Mouse (Mus musculus) hindbrain, embryonic 12.5 days (tissue): ENCODE measurements around the gene Gm49391. TPM values are rescaled to one million over a fixed set of nuclear protein-coding genes. Genes with fewer than 3 reads are reported as not detected.
"Not testable (repeated sequence)": the region's sequence is repeated elsewhere in the genome, so short reads cannot be mapped to it uniquely, and the experiment has no call there.

ENCODE experiments used
- ATAC-seq: fragments of 200-750 bp; cut with Nextera tagmentation; 2 replicates; pipeline ENCODE4 v1.8.0; 2017; ENCODE audit warnings: moderate TSS enrichment; ENCODE audit not compliant: low FRiP score
- H3K27ac ChIP-seq: fragments of 300-500 bp; sonication (generic); 2 replicates; pipeline ENCODE4 v1.5.1; 2016; ENCODE audit warnings: mild to moderate bottlenecking
- H3K27me3 ChIP-seq: fragments of 300-500 bp; sonication (generic); 2 replicates; pipeline ENCODE4 v1.6.1; 2016; ENCODE audit warnings: mild to moderate bottlenecking
- H3K36me3 ChIP-seq: fragments of 300-500 bp; sonication (generic); 2 replicates; pipeline ENCODE4 v1.6.1; 2016; ENCODE audit warnings: mild to moderate bottlenecking
- H3K4me1 ChIP-seq: fragments of 300-500 bp; sonication (generic); 2 replicates; pipeline ENCODE4 v1.6.1; 2016
- H3K4me2 ChIP-seq: fragments of 300-500 bp; sonication (generic); replicated peaks from 2 replicates; pipeline ENCODE4 v1.6.1; 2016; ENCODE audit warnings: mild to moderate bottlenecking
- H3K4me3 ChIP-seq: fragments of 300-500 bp; sonication (generic); 2 replicates; pipeline ENCODE4 v1.5.1; 2016; ENCODE audit warnings: mild to moderate bottlenecking
- H3K9ac ChIP-seq: fragments of 300-500 bp; sonication (generic); 2 replicates; pipeline ENCODE4 v1.6.1; 2016; ENCODE audit warnings: mild to moderate bottlenecking, moderate library complexity
- H3K9me3 ChIP-seq: fragments of 300-500 bp; sonication (generic); replicated peaks from 2 replicates; pipeline ENCODE4 v1.6.1; 2016; ENCODE audit warnings: mild to moderate bottlenecking
- WGBS: fragments of 180-500 bp; shearing (Covaris S2); methylation state at CpG from one replicate; pipeline ENCODE4 v1.1.7; 2016; 5-methylcytosine and 5-hydroxymethylcytosine counted together
- polyA plus RNA-seq: library from polyadenylated mRNA; unstranded; fragments of >200 nt; fragmentation: Nextera tagmentation; extraction: Ambion mirVana; gene quantifications from 2 replicates; pipeline ENCODE4 v1.2.1, GENCODE M21; 2016

Gene Gm49391
- 0.64 and 1.6 TPM in 2 replicates for polyA plus RNA-seq

DNA sequence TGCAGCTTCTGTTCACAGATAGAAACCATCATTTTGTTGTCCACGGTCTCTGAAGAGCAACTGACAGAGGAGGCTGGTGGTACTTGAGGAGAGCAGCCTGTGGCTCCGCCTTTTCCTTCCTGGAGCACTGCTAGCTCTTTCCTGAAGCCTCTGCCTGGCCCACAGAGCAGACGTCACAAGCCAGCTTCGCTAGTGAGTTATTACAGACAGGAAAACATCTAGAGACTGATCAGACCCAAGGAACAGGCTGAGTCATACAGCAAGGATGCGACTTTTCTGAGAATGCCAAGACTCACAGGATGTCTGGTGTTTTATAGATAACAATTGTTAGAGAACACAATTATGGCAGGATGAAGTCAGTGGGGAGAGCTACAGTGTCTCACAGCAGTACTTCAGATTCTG, at the start of gene Gm49391, which contains the start of gene Ctla2a:
Gene Gm49391, minus strand, starts transcription at position 72 of the 402 bp plus-strand sequence.
Gene Ctla2a, minus strand, starts transcription at position 126 of the 402 bp plus-strand sequence.
- no peak for ATAC-seq
- Histone ChIP-seq H3K9ac (no peak within 1 kb of the TSS), H3K9me3 (peaks cover 10% of the 10 kb centered on the region), H3K36me3 (no peaks in the 10 kb centered on the region), H3K27me3 (no peaks in the 10 kb centered on the region), H3K4me2 (no peak within 1 kb of the TSS), H3K4me1 (no peaks in the 10 kb centered on the region), H3K27ac (no peak within 1 kb of the TSS), H3K4me3 (no peak within 1 kb of the TSS)
- WGBS, result 72% methylated on average over 5 of the region's 5 CpGs

DNA sequence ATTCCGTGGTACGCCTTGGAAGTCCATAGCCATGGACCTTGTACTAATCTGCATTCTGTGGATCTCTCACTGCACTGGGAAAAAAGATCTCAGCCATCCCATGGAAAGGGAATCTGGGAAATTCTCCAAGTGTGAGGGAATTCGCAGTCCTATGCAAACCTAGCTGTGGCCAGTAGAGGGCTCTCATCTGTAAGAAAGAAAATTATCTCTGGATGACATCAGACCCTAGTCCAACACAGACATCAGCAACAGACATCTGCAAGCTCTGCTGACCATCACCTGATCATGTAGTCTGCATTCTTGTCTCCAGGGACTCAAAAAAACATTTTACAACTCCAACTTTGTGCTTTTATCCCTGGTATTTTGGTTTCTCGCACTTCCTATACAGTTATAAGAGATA, 35.9 kb upstream of the Gm49391 start:
- H3K9me3 ChIP-seq, H3K4me2 ChIP-seq, H3K36me3 ChIP-seq, H3K27me3 ChIP-seq, H3K4me3 ChIP-seq, H3K9ac ChIP-seq, H3K4me1 ChIP-seq, H3K27ac ChIP-seq, ATAC-seq: not testable (repeated sequence)
- WGBS, result 67% methylated on average over 4 of the region's 4 CpGs

DNA sequence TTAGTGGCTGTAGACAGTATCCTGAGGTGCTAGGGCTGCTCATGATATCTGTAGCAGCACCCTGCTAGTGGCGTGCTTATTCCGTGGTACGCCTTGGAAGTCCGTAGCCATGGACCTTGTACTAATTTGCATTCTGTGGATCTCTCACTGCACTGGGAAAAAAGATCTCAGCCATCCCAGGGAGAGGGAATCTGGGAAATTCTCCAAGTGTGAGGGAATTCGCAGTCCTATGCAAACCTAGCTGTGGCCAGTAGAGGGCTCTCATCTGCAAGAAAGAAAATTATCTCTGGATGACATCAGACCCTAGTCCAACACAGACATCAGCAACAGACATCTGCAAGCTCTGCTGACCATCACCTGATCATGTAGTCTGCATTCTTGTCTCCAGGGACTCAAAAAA, 27.6 kb upstream of the Gm49391 start:
- H3K9me3 ChIP-seq, result peaks cover 16% of the 10 kb centered on the region

DNA sequence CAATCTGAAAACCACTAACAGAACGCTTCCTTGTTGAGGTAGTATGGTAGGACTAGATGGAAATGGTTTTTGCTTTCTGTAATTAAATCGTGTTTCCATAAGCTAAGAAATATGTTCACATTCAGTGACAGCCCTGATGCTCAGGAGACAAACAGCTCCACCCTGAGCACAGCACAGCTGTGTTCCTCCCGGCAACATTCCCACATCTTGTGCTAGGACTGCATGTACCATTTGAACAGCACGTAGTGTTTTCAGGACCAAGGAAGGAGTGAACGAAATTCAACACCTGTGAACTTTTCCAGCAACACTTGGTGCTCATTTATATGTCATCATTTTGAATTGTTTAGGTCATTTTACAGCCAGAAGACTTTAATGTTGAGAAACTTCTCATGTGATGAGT, 25.3 kb upstream of the Gm49391 start:
- H3K4me2 ChIP-seq, result no peak overlapping the region
- H3K9ac ChIP-seq, result no peak overlapping the region
- H3K9me3 ChIP-seq, result peaks cover 22% of the 10 kb centered on the region
- no peak overlapping the region for H3K27ac ChIP-seq
- no peaks in the 10 kb centered on the region for H3K4me1 ChIP-seq
- 73% methylated on average over 5 of the region's 5 CpGs for WGBS
- H3K36me3 ChIP-seq, result no peaks in the 10 kb centered on the region
- no peak overlapping the region for H3K4me3 ChIP-seq
- no peaks in the 10 kb centered on the region for H3K27me3 ChIP-seq
- ATAC-seq, result no peak

More for the DNA sequence above, 27.6 kb upstream of the Gm49391 start:
- not testable (repeated sequence) for ATAC-seq, H3K4me2 ChIP-seq, H3K9ac ChIP-seq, H3K4me1 ChIP-seq, H3K4me3 ChIP-seq, H3K36me3 ChIP-seq, H3K27me3 ChIP-seq, H3K27ac ChIP-seq
- 37% methylated on average over 4 of the region's 5 CpGs for WGBS

DNA sequence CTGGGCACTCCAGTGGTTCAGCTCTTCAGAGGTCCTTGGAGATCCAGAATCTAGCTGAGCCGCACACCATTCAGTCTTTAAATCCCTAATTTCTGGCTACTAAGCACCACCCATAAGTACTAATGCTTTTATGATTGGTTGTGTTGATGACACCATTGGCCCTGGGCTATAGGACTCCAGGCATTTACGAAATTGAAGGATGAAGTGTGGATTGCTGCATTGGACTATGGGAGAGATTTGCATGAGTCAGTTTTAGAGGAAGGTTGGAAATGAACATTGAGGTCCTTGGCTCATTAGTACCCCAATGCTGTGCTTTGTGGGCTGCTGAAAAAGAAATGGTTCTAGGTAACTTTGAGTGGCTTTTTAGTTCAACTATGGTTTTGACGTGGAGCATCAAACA, 5.5 kb upstream of the Gm49391 start, which contains the start of gene Tpbpa:
Gene Tpbpa, minus strand, starts transcription at position 101 of the 400 bp plus-strand sequence.
- not testable (repeated sequence) for H3K27me3 ChIP-seq, H3K4me2 ChIP-seq, H3K27ac ChIP-seq, ATAC-seq, H3K9ac ChIP-seq, H3K36me3 ChIP-seq, H3K4me3 ChIP-seq, H3K4me1 ChIP-seq
- peaks cover 11% of the 10 kb centered on the region; the same call in 1 of the 2 replicates for H3K9me3 ChIP-seq
- WGBS, result 72% methylated on average over 3 of the region's 3 CpGs

- not testable (repeated sequence) for H3K4me1 ChIP-seq, ATAC-seq, H3K27ac ChIP-seq, H3K4me2 ChIP-seq, H3K27me3 ChIP-seq, H3K9ac ChIP-seq, H3K4me3 ChIP-seq, H3K36me3 ChIP-seq, H3K9me3 ChIP-seq
- WGBS, result 69% methylated on average over 2 of the region's 2 CpGs
Observed at GRCm38 (mm10) chr13:60935490-60935889, 881 bp downstream of the Gm49391 start, which contains the start of gene Gm49393. Gene Gm49393, minus strand, starts transcription at chr13:60935590.

- not testable (repeated sequence) for H3K27me3 ChIP-seq, H3K9ac ChIP-seq, H3K27ac ChIP-seq, ATAC-seq, H3K9me3 ChIP-seq, H3K4me3 ChIP-seq, H3K36me3 ChIP-seq, H3K4me2 ChIP-seq, H3K4me1 ChIP-seq
- WGBS, result 90% methylated on average over 2 of the region's 2 CpGs
Observed at GRCm38 (mm10) chr13:60904780-60905179, 31.6 kb downstream of the Gm49391 start, which contains the start of gene Tpbpb. Gene Tpbpb, minus strand, starts transcription at chr13:60904880.

DNA sequence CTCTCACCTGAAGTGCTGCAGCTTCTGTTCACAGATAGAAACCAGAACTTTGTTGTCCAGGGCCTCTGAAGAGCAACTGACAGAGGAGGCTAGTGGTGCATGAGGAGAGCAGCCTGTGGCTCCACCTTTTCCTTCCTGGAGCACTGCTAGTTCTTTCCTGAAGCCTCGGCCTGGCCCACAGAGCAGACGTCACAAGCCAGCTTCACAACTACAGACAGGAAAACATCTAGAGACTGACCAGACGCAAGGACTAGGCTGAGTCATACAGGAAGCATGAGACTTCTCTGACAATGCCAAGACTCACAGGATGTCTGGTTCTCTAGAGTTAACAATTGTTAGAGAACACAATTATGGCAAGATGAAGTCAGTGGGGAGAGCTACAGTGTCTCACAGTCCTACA, 39.0 kb downstream of the Gm49391 start, which contains the start of gene Ctla2b:
Gene Ctla2b, minus strand, starts transcription at position 120 of the 400 bp plus-strand sequence.
- Histone ChIP-seq H3K27me3 (no peaks in the 10 kb centered on the region), H3K9ac (no peak within 1 kb of the TSS), H3K36me3 (no peaks in the 10 kb centered on the region), H3K4me1 (no peaks in the 10 kb centered on the region), H3K9me3 (peaks cover 6% of the 10 kb centered on the region; the same call in 1 of the 2 replicates), H3K4me3 (no peak within 1 kb of the TSS), H3K4me2 (no peak within 1 kb of the TSS), H3K27ac (no peak within 1 kb of the TSS)
- no peak for ATAC-seq
- 91% methylated on average over 3 of the region's 3 CpGs for WGBS

DNA sequence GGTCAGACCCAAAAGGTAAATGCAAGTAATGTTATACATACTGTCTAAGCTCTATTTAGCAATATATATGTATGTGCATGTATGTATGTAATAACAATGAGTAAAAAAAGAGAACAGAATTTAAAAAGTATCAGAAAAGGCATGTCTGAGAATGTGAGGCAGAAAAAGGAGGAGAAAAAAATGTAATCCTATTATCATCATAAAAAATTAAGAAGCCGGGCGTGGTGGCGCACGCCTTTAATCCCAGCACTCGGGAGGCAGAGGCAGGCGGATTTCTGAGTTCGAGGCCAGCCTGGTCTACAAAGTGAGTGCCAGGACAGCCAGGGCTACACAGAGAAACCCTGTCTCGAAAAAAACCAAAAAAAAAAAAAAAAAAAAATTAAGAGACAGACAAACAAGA, 39.6 kb downstream of the Gm49391 start, which contains the start of gene Gm49392:
Gene Gm49392, minus strand, starts transcription at position 101 of the 400 bp plus-strand sequence.
- H3K4me2 ChIP-seq, H3K9me3 ChIP-seq, H3K27ac ChIP-seq, ATAC-seq, H3K27me3 ChIP-seq, H3K36me3 ChIP-seq, H3K4me3 ChIP-seq, H3K4me1 ChIP-seq, H3K9ac ChIP-seq: not testable (repeated sequence)
- WGBS, result 84% methylated on average over 8 of the region's 8 CpGs

GRCm38 (mm10) chr13:60895406-60896160, 40.8 kb downstream of the Gm49391 start:
- H3K27me3 ChIP-seq, result no peaks in the 10 kb centered on the region
- ATAC-seq, result no peak
- no peak overlapping the region for H3K9ac ChIP-seq
- H3K4me1 ChIP-seq, result no peaks in the 10 kb centered on the region
- peaks cover 6% of the 10 kb centered on the region; the same call in 1 of the 2 replicates for H3K9me3 ChIP-seq
- no peak overlapping the region for H3K27ac ChIP-seq
- H3K4me3 ChIP-seq, result no peak overlapping the region
- no peak overlapping the region for H3K4me2 ChIP-seq
- no peaks in the 10 kb centered on the region for H3K36me3 ChIP-seq

DNA sequence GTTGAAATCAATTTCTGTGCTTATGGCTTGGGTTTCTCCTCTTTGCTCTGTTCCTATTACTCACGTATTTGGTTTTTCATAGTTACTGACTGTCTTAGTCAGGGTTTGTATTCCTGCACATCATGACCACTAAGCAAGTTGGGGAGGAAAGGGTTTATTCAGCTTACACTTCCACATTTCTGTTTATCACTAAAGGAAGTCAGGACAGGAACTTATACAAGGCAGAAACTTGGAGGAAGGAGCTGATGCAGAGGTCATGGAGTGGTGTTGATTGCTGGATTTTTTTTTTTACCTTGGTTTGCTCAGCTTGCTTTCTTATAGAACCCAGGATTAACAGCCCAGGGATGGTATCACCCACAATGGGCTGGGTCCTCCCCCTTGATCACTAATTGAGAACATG, 44.1 kb downstream of the Gm49391 start:
- no peak overlapping the region for H3K27ac ChIP-seq
- no peaks in the 10 kb centered on the region for H3K36me3 ChIP-seq
- no peak overlapping the region for H3K4me2 ChIP-seq
- H3K9me3 ChIP-seq, result peaks cover 2% of the 10 kb centered on the region; the same call in 1 of the 2 replicates
- no peak overlapping the region for H3K4me3 ChIP-seq
- no peaks in the 10 kb centered on the region for H3K27me3 ChIP-seq
- H3K4me1 ChIP-seq, result no peaks in the 10 kb centered on the region
- WGBS, result 92% methylated on average over 1 of the region's 1 CpGs
- no peak for ATAC-seq
- H3K9ac ChIP-seq, result no peak overlapping the region

- no peak for ATAC-seq
- H3K9me3 ChIP-seq, result no peaks in the 10 kb centered on the region
- H3K27me3 ChIP-seq, result no peaks in the 10 kb centered on the region
- H3K9ac ChIP-seq, result no peak within 1 kb of the TSS
- H3K4me2 ChIP-seq, result no peak within 1 kb of the TSS
- no peak within 1 kb of the TSS for H3K4me3 ChIP-seq
- H3K27ac ChIP-seq, result no peak within 1 kb of the TSS
- no peaks in the 10 kb centered on the region for H3K36me3 ChIP-seq
- H3K4me1 ChIP-seq, result no peaks in the 10 kb centered on the region
- whole genome bisulfite sequencing, result 77% methylated on average over 1 of the region's 1 CpGs
Observed at GRCm38 (mm10) chr13:60864281-60864680, 72.1 kb downstream of the Gm49391 start, which contains the start of gene 4930486L24Rik. Gene 4930486L24Rik, minus strand, starts transcription at chr13:60864475.
